Mouse (Mus musculus) midbrain, embryonic 10.5 days (tissue): Measurements from ENCODE around the gene Ptpra. TPM values are rescaled to one million over a fixed set of nuclear protein-coding genes. Genes with fewer than 3 reads are reported as not detected.
"Not testable (repeated sequence)": the region's sequence is repeated elsewhere in the genome, so short reads cannot be mapped to it uniquely, and the experiment has no call there.

Experiments used
- DNase-seq: peaks from one replicate; pipeline ENCODE4 v3.0.0-alpha.2; 2017; ENCODE audit warnings: low spot score
- H3K27ac ChIP-seq: fragments of 300-500 bp; sonication (generic); replicated peaks from 2 replicates; pipeline ENCODE4 v1.5.1; 2016; ENCODE audit warnings: mild to moderate bottlenecking
- H3K27me3 ChIP-seq: fragments of 300-500 bp; sonication (generic); 2 replicates; pipeline ENCODE4 v1.6.1; 2016; ENCODE audit warnings: low read depth, mild to moderate bottlenecking; ENCODE audit not compliant: poor library complexity, severe bottlenecking
- H3K36me3 ChIP-seq: fragments of 300-500 bp; sonication (generic); 2 replicates; pipeline ENCODE4 v1.6.1; 2016; ENCODE audit warnings: mild to moderate bottlenecking, moderate library complexity
- H3K4me1 ChIP-seq: fragments of 300-500 bp; sonication (generic); 2 replicates; pipeline ENCODE4 v1.6.1; 2016
- H3K4me3 ChIP-seq: fragments of 300-500 bp; sonication (generic); 2 replicates; pipeline ENCODE4 v1.5.1; 2016; ENCODE audit warnings: mild to moderate bottlenecking, moderate library complexity
- H3K9me3 ChIP-seq: fragments of 300-500 bp; sonication (generic); replicated peaks from 2 replicates; pipeline ENCODE4 v1.6.1; 2016; ENCODE audit warnings: mild to moderate bottlenecking
- WGBS: fragments of 180-500 bp; shearing (Covaris S2); methylation state at CpG from one replicate; pipeline ENCODE4 v1.1.7; 2016; 5-methylcytosine and 5-hydroxymethylcytosine counted together
- polyA plus RNA-seq: library from polyadenylated mRNA; unstranded; fragments of >200 nt; fragmentation: Nextera tagmentation; extraction: Ambion mirVana; gene quantifications from 2 replicates; pipeline ENCODE4 v1.2.1, GENCODE M21; 2016

Gene Ptpra
- polyA plus RNA-seq, 1 experiment from 2014 or later, result 88.2 TPM

GRCm38 (mm10) chr2:130472908-130473510 is 22.9 kb downstream of the Ptpra start:
- H3K4me1 ChIP-seq, result peaks cover 26% of the 10 kb centered on the region
- H3K27me3 ChIP-seq, result no peaks in the 10 kb centered on the region
- H3K27ac ChIP-seq, result no peak overlapping the region
- H3K36me3 ChIP-seq, result peaks cover 5% of the 10 kb centered on the region
- H3K9me3 ChIP-seq, result no peaks in the 10 kb centered on the region; the same call in 1 of the 2 replicates
- H3K4me3 ChIP-seq, result no peak overlapping the region
- WGBS, result 85% methylated on average over 8 of the region's 8 CpGs
- no peak for DNase-seq

DNA sequence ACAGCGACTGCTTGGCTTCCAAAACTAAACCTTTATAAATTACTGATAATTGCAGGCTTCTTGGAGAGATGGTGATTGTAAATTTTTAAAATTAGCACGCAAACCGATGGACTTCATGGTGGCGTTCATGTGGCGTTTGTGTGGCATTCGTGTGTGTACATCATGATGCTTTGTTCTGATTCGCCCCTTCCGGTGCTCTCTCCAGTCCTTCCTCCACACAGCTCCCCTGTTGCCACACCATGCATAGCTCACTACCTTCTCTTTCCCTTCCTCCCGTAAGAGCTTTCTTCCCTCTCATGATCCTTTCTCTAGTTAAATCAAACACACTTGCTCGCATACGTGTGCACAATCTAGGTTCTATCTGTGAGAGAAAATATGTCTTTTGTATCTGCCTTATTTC is 25.7 kb downstream of the Ptpra start:
- WGBS, result 92% methylated on average over 11 of the region's 11 CpGs
- Histone ChIP-seq H3K27me3 (no peaks in the 10 kb centered on the region), H3K9me3 (peaks cover 13% of the 10 kb centered on the region), H3K36me3 (peaks cover 13% of the 10 kb centered on the region), H3K27ac (no peak overlapping the region), H3K4me3 (no peak overlapping the region), H3K4me1 (0 out of 2 replicates have a peak, but pooled peaks cover 3% of the 10 kb centered on the region)
- DNase-seq, result no peak

- Histone ChIP-seq H3K27me3 (no peaks in the 10 kb centered on the region), H3K4me3 (no peak overlapping the region), H3K4me1 (0 out of 2 replicates have a peak, but pooled peaks cover 3% of the 10 kb centered on the region), H3K36me3 (peaks cover 13% of the 10 kb centered on the region), H3K9me3 (peaks cover 13% of the 10 kb centered on the region), H3K27ac (no peak overlapping the region)
- no peak for DNase-seq
- 89% methylated on average over 6 of the region's 6 CpGs for WGBS
Measured at GRCm38 (mm10) chr2:130476666-130477297, 26.7 kb downstream of the Ptpra start.

- 95% methylated on average over 4 of the region's 4 CpGs for WGBS
- peaks cover 13% of the 10 kb centered on the region for H3K36me3 ChIP-seq
Measured at GRCm38 (mm10) chr2:130482177-130482576, 32.1 kb downstream of the Ptpra start.

DNA sequence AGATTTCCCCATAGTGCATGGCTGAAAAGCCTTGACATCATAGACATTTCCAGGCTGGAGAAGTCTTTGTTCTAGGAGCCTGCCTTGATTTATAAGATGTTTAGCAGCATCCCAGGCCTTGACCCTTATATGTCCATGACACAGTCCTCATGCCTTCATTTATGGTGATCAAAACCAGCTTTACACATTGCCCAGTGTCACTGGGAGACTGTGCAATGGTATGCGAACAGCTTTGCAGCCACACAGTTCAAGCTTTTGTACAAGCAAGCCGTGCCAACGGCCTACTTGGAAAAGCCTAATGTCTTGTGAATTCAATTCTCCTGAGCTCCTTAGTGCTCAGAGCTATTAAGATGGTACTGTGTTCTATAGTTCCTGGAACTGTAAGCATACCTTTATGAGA is 32.6 kb downstream of the Ptpra start:
- Histone ChIP-seq H3K9me3 (peaks cover 13% of the 10 kb centered on the region), H3K36me3 (peaks cover 11% of the 10 kb centered on the region), H3K4me1 (peaks cover 3% of the 10 kb centered on the region), H3K4me3 (no peak overlapping the region), H3K27me3 (no peaks in the 10 kb centered on the region), H3K27ac (no peak overlapping the region)
- DNase-seq, result no peak
- 87% methylated on average over 3 of the region's 3 CpGs for WGBS

More at GRCm38 (mm10) chr2:130482177-130482576, 32.1 kb downstream of the Ptpra start:
- Histone ChIP-seq H3K27ac (no peak overlapping the region), H3K27me3 (no peaks in the 10 kb centered on the region), H3K4me1 (no peaks in the 10 kb centered on the region), H3K4me3 (no peak overlapping the region), H3K9me3 (peaks cover 13% of the 10 kb centered on the region)
- no peak for DNase-seq

DNA sequence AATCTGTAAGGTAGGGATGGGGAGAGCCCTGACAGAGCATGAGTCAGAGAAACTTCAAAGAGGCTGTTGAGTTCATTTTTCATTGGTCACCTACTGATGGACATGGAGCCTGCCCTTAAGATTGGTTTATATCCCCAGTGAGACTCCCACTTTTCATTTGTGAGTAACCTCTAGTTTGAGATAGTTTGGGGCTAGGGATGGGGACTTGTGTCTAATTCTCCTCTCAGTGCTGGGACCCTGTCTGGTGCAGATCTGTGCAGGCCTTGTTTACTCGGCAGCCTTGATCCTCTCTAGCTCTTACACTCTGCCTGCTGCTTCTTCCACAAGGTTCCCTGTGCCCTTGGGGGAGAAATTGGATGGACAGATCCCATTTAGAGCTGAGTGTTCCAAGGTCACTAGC is 34.1 kb downstream of the Ptpra start:
- Histone ChIP-seq H3K36me3 (no peaks in the 10 kb centered on the region; the same call in 1 of the 2 replicates), H3K9me3 (peaks cover 11% of the 10 kb centered on the region), H3K27ac (no peak overlapping the region), H3K4me3 (no peak overlapping the region), H3K4me1 (peaks cover 9% of the 10 kb centered on the region), H3K27me3 (no peaks in the 10 kb centered on the region)
- DNase-seq, result no peak
- 97% methylated on average over 1 of the region's 1 CpGs for WGBS

DNA sequence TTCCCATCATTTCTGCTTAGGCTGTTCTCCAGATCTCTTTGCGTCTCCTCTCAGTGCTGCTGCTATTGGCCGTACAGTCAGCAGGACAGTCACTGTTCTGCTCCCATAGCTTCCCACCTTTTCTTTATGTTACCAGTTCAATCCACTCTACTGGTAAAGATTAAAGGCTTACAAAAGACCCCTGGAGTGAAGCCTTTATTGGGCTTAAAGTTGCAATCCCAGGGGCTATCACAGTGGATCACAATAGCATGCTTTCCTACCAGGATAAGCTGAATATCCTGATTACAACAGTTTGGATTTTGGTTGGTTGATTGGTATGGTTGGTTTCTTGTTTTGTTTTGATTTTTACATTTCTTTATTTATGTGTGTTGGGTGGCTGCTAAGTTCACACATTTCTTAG is 37.9 kb downstream of the Ptpra start:
- Histone ChIP-seq H3K27ac (no peak overlapping the region), H3K9me3 (peaks cover 8% of the 10 kb centered on the region), H3K36me3 (peaks cover 13% of the 10 kb centered on the region), H3K4me1 (peaks cover 29% of the 10 kb centered on the region), H3K4me3 (no peak overlapping the region), H3K27me3 (no peaks in the 10 kb centered on the region)
- DNase-seq, result no peak
- WGBS, result 52% methylated on average over 2 of the region's 2 CpGs

GRCm38 (mm10) chr2:130488600-130488999 is 38.5 kb downstream of the Ptpra start:
- Histone ChIP-seq H3K27ac (no peak overlapping the region), H3K27me3 (no peaks in the 10 kb centered on the region)

GRCm38 (mm10) chr2:130491162-130491561 is 41.1 kb downstream of the Ptpra start:
- peaks cover 37% of the 10 kb centered on the region for H3K4me1 ChIP-seq
- peaks cover 16% of the 10 kb centered on the region for H3K36me3 ChIP-seq
- no peak overlapping the region for H3K4me3 ChIP-seq
- H3K9me3 ChIP-seq, result peaks cover 11% of the 10 kb centered on the region
- WGBS, result 35% methylated on average over 4 of the region's 4 CpGs
- peak; percentile 28 for DNase-seq
- peak overlapping the region; percentile 81 for H3K27ac ChIP-seq
- H3K27me3 ChIP-seq, result no peaks in the 10 kb centered on the region

More at GRCm38 (mm10) chr2:130488600-130488999, 38.5 kb downstream of the Ptpra start:
- 89% methylated on average over 4 of the region's 4 CpGs for WGBS
- H3K4me3 ChIP-seq, result no peak overlapping the region
- no peak for DNase-seq
- peaks cover 11% of the 10 kb centered on the region for H3K9me3 ChIP-seq
- peaks cover 29% of the 10 kb centered on the region for H3K4me1 ChIP-seq
- peaks cover 16% of the 10 kb centered on the region for H3K36me3 ChIP-seq

DNA sequence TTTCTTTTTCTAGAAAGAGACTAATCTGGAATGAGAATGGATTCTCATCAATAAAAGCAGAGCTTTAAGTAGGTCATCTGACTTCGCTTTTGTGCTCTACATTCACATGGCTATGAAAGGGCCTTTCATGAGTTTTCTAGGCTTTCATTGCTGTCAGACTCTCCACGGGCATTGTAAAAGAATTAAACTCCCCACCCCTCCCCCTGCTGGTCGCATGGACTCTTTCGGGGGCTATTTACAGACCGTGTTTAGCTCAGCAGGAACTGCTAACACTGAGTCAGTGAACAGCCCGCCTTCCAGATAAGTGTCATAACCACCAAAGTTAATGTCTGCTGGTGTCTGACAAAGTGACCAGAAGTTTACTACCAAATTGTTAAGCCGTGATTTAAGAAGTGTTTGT is 41.5 kb downstream of the Ptpra start:
- Histone ChIP-seq H3K4me1 (peaks cover 42% of the 10 kb centered on the region), H3K27ac (peak overlapping the region; percentile 81), H3K36me3 (peaks cover 16% of the 10 kb centered on the region), H3K9me3 (peaks cover 11% of the 10 kb centered on the region), H3K27me3 (no peaks in the 10 kb centered on the region), H3K4me3 (no peak overlapping the region)
- DNase-seq, result peak; percentile 70
- 15% methylated on average over 7 of the region's 7 CpGs for WGBS

DNA sequence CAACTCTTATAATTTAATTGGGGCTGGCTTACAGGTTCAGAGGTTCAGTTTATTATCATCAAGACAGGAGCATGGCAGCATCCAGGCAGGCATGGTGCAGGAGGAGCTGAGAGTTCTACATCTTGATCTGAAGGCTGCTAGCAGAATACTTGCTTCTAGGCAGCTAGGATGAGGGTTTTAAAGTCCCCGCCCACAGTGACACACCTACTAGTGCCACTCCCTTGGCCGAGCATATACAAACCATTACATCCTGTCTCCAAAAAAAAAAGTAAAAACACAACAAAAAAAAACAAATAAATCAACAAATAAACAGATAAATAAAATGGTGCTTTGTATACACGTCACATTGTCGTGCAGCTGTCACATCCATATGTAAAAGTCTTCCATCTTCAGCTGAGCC is 45.0 kb downstream of the Ptpra start:
- not testable (repeated sequence) for H3K27ac ChIP-seq, DNase-seq, H3K27me3 ChIP-seq, H3K36me3 ChIP-seq, H3K4me3 ChIP-seq
- H3K9me3 ChIP-seq, result peaks cover 11% of the 10 kb centered on the region
- WGBS, result 91% methylated on average over 4 of the region's 4 CpGs
- H3K4me1 ChIP-seq, result peaks cover 38% of the 10 kb centered on the region

GRCm38 (mm10) chr2:130496037-130496436 is 46.0 kb downstream of the Ptpra start:
- DNase-seq, result no peak
- H3K9me3 ChIP-seq, result peaks cover 7% of the 10 kb centered on the region
- no peaks in the 10 kb centered on the region for H3K27me3 ChIP-seq
- peak overlapping the region; percentile 63 for H3K27ac ChIP-seq
- H3K36me3 ChIP-seq, result peaks cover 7% of the 10 kb centered on the region
- WGBS, result 60% methylated on average over 6 of the region's 6 CpGs
- H3K4me1 ChIP-seq, result peaks cover 33% of the 10 kb centered on the region
- H3K4me3 ChIP-seq, result no peak overlapping the region

GRCm38 (mm10) chr2:130496931-130497330 is 46.9 kb downstream of the Ptpra start:
- Histone ChIP-seq H3K4me3 (no peak overlapping the region), H3K27me3 (no peaks in the 10 kb centered on the region), H3K4me1 (peaks cover 24% of the 10 kb centered on the region), H3K27ac (no peak overlapping the region), H3K36me3 (peaks cover 7% of the 10 kb centered on the region), H3K9me3 (peaks cover 7% of the 10 kb centered on the region)
- no peak for DNase-seq
- WGBS, result 53% methylated on average over 4 of the region's 4 CpGs
